Mouse (Mus musculus): ENCODE data around the gene Traf6. TPM values are rescaled to one million over a fixed set of nuclear protein-coding genes. Genes with fewer than 3 reads are reported as not detected.

Gene Traf6
- total and polyA plus RNA-seq, 3 experiments = 10.5 to 16.8 (median 14.0) TPM

DNA sequence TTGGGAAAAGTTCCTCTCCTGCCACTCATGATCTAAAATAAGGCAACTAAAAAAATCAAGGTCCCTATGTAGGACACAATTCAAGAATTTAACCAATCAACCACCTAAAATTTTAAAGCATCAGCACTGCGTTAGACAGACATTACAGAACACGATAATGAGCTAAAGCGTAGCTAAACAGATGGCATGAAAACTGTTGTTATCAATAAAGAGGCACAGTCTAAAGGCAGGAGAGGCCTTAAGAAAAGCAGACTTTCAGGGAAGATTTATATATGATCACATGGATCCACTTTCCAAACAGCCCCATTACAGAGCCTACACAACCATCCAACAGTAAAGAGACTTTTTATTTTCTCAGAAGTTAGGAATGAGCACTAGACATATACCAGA, 12.5 kb upstream of the Traf6 start:
- Histone ChIP-seq H3K27me3 (replicated peaks) (peaks cover 14% of the 10 kb centered on the region), H3K79me2 (replicated peaks; ENCODE audit: control insufficient read depth, extremely low read depth, insufficient read depth, poor library complexity, severe bottlenecking) (no peaks in the 10 kb centered on the region), H3K9ac (ENCODE audit: insufficient read depth, low read depth) (no peak overlapping the region), H3K4me3 (replicated peaks in 1 of 3; ENCODE audit: low read depth in 2 of 3, low read length in 2 of 3, poor library complexity in 1 of 3) (no peak overlapping the region), H3K4me2 (ENCODE audit: insufficient read depth, low read depth, poor library complexity, severe bottlenecking) (no peak overlapping the region), H3K4me1 (ENCODE audit: control insufficient read depth in 1 of 2, insufficient read depth in 2 of 2) (peaks cover 0 to 3% of the 10 kb centered on the region in 2 experiments; a peak in 1 of 4 replicates), H3K9me3 (replicated peaks; ENCODE audit: low read length) (no peaks in the 10 kb centered on the region), H3K27ac (ENCODE audit: insufficient read depth, low read depth) (no peak overlapping the region), H3K36me3 (replicated peaks in 1 of 2; ENCODE audit: control insufficient read depth in 1 of 2, insufficient read depth in 1 of 2, low read length in 1 of 2) (no peaks in the 10 kb centered on the region)
- dilution Hi-C loops (cut with MboI; ENCODE audit: extremely low pct_ligation_motif_present, extremely low pct_unique_long_range_greater_than_20kb, low sequenced_read_pairs) (no loop called here), in situ Hi-C loops (cut with MboI; ENCODE audit: low pct_ligation_motif_present, low pct_unique_long_range_greater_than_20kb, low sequenced_read_pairs) (no loop called here)
- no peak for TF ChIP-seq NRF1 (IDR thresholded peaks at IDR 0.05; ENCODE audit: low read depth, low read length)
- TF ChIP-seq USF2 (conservative IDR thresholded peaks at IDR 0.05; ENCODE audit: low read depth, low read length) = no peak
- TF ChIP-seq TBP (conservative IDR thresholded peaks at IDR 0.05; ENCODE audit: low read depth, low read length) = no peak
- TF ChIP-seq KAT2A (IDR thresholded peaks at IDR 0.05; ENCODE audit: insufficient replicate concordance, low read length) = no peak
- TF ChIP-seq SIN3A (IDR thresholded peaks at IDR 0.05; ENCODE audit: low read length) = no peak
- TF ChIP-seq USF1 (IDR thresholded peaks at IDR 0.05; ENCODE audit: low read depth, low read length) = no peak
- no peak for TF ChIP-seq MAX (IDR thresholded peaks at IDR 0.05; ENCODE audit: low read length)
- TF ChIP-seq RCOR1 (conservative IDR thresholded peaks at IDR 0.05; ENCODE audit: low read depth, low read length) = no peak
- no peak for TF ChIP-seq MAZ (IDR thresholded peaks at IDR 0.05; ENCODE audit: low read depth, low read length)
- DNase-seq (ENCODE audit: extremely low read depth) = no peak

GRCm38 (mm10) chr2:101668751-101669150, 9.5 kb upstream of the Traf6 start:
- Histone ChIP-seq H3K4me1 (ENCODE audit: control insufficient read depth in 1 of 2, insufficient read depth in 2 of 2) (peaks cover 0 to 5% of the 10 kb centered on the region in 2 experiments; a peak in 1 of 4 replicates), H3K4me2 (ENCODE audit: insufficient read depth, low read depth, poor library complexity, severe bottlenecking) (no peak overlapping the region), H3K27me3 (replicated peaks) (peaks cover 10% of the 10 kb centered on the region), H3K79me2 (replicated peaks; ENCODE audit: control insufficient read depth, extremely low read depth, insufficient read depth, poor library complexity, severe bottlenecking) (no peaks in the 10 kb centered on the region), H3K9ac (ENCODE audit: insufficient read depth, low read depth) (no peak overlapping the region), H3K4me3 (replicated peaks in 1 of 3; ENCODE audit: low read depth in 2 of 3, low read length in 2 of 3, poor library complexity in 1 of 3) (no peak overlapping the region), H3K36me3 (replicated peaks in 1 of 2; ENCODE audit: control insufficient read depth in 1 of 2, insufficient read depth in 1 of 2, low read length in 1 of 2) (no peaks in the 10 kb centered on the region), H3K27ac (ENCODE audit: insufficient read depth, low read depth) (no peak overlapping the region), H3K9me3 (replicated peaks; ENCODE audit: low read length) (no peaks in the 10 kb centered on the region)
- in situ Hi-C loops (cut with MboI; ENCODE audit: low pct_ligation_motif_present, low pct_unique_long_range_greater_than_20kb, low sequenced_read_pairs) (no loop called here), dilution Hi-C loops (cut with MboI; ENCODE audit: extremely low pct_ligation_motif_present, extremely low pct_unique_long_range_greater_than_20kb, low sequenced_read_pairs) (no loop called here)
- no peak for DNase-seq (ENCODE audit: extremely low read depth)
- no peak for TF ChIP-seq MAX (IDR thresholded peaks at IDR 0.05; ENCODE audit: low read length)
- no peak for TF ChIP-seq NRF1 (IDR thresholded peaks at IDR 0.05; ENCODE audit: low read depth, low read length)
- TF ChIP-seq HCFC1 (IDR thresholded peaks at IDR 0.05; ENCODE audit: low read depth, low read length) = no peak
- no peak for TF ChIP-seq E2F4 (IDR thresholded peaks at IDR 0.05; ENCODE audit: insufficient replicate concordance, low read depth, low read length)
- no peak for TF ChIP-seq TBP (conservative IDR thresholded peaks at IDR 0.05; ENCODE audit: low read depth, low read length)
- no peak for TF ChIP-seq MAFK (IDR thresholded peaks at IDR 0.05; ENCODE audit: insufficient replicate concordance, low read length)
- TF ChIP-seq USF1 (IDR thresholded peaks at IDR 0.05; ENCODE audit: low read depth, low read length) = no peak
- no peak for TF ChIP-seq SIN3A (IDR thresholded peaks at IDR 0.05; ENCODE audit: low read length)
- TF ChIP-seq MXI1 (IDR thresholded peaks at IDR 0.05; ENCODE audit: low read depth, low read length) = no peak
- no peak for TF ChIP-seq ZKSCAN1 (IDR thresholded peaks at IDR 0.05; ENCODE audit: borderline replicate concordance, low read depth, low read length)
- TF ChIP-seq RCOR1 (conservative IDR thresholded peaks at IDR 0.05; ENCODE audit: low read depth, low read length) = no peak
- no peak for TF ChIP-seq MYC (IDR thresholded peaks at IDR 0.05; ENCODE audit: low read depth, low read length)
- no peak for TF ChIP-seq KAT2A (IDR thresholded peaks at IDR 0.05; ENCODE audit: insufficient replicate concordance, low read length)
- TF ChIP-seq ZNF384 (IDR thresholded peaks at IDR 0.05; ENCODE audit: low read depth, low read length) = no peak
- no peak for TF ChIP-seq PAX5 (IDR thresholded peaks at IDR 0.05; ENCODE audit: low read length)
- no peak for TF ChIP-seq EP300 (IDR thresholded peaks at IDR 0.05; ENCODE audit: low read length)
- no peak for TF ChIP-seq ZMIZ1 (IDR thresholded peaks at IDR 0.05; ENCODE audit: low read depth, low read length)
- no peak for TF ChIP-seq JUN (IDR thresholded peaks at IDR 0.05; ENCODE audit: insufficient read depth, low read depth, low read length)
- no peak for TF ChIP-seq CHD1 (IDR thresholded peaks at IDR 0.05; ENCODE audit: low read depth, low read length)
